Mouse (Mus musculus) kidney, postnatal 14 days (tissue): ENCODE measurements around the gene Mptx1.
"Not testable (repeated sequence)": the region's sequence is repeated elsewhere in the genome, so short reads cannot be mapped to it uniquely, and the experiment has no call there.

Source experiments
- DNase-seq: peaks from one replicate; pipeline ENCODE4 v3.0.0; 2022; ENCODE audit warnings: mixed read lengths

The Mptx1 gene

GRCm38 (mm10) chr1:174330218-174330617 lies at the start of gene Mptx1:
Gene Mptx1 (plus strand): TSS chr1:174330518.
- no peak for DNase-seq

GRCm38 (mm10) chr1:174303162-174303561 lies 27.2 kb upstream of the Mptx1 start:
- no peak for DNase-seq

- DNase-seq = no peak
Observed at GRCm38 (mm10) chr1:174317308-174317707, 13.0 kb upstream of the Mptx1 start.

DNA sequence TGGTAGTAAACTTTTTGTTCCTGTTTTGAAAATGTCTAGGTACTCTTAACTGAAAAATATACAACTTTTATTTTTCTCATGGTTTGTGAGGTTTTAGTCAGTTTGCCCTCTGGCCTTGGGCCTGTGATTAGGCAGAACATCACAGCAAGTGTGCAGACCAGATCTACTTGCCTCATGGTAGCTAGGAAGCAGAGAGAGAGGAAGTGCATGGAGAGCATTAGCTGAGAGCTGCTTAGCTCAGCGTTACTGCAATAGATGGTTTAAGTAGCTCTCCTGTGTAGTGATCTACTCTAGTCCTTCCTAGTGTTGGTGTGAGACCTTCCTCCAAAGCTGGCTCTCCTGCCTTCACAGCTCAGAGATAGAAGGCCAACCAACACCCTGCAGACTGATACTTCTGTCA lies 23.3 kb downstream of the Mptx1 start:
- not testable (repeated sequence) for DNase-seq

DNA sequence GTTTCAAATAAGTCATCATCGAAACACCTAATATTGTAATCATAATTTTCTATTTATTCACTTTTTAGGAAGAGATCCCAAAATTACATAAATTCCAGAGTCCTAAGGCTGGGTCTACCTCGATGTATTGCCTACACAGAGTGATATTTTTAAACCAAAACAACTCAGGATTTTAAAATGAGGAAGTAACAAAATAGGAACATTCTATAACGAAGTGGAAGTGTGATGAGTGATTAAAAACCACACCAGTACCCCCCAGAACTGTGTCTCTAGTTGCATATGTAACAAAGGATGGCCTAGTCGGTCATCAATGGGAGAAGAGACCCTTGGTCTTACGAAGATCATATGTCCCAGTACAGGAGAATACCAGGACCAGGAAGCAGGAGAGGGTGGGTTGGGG lies 24.3 kb downstream of the Mptx1 start:
- no peak for DNase-seq

DNA sequence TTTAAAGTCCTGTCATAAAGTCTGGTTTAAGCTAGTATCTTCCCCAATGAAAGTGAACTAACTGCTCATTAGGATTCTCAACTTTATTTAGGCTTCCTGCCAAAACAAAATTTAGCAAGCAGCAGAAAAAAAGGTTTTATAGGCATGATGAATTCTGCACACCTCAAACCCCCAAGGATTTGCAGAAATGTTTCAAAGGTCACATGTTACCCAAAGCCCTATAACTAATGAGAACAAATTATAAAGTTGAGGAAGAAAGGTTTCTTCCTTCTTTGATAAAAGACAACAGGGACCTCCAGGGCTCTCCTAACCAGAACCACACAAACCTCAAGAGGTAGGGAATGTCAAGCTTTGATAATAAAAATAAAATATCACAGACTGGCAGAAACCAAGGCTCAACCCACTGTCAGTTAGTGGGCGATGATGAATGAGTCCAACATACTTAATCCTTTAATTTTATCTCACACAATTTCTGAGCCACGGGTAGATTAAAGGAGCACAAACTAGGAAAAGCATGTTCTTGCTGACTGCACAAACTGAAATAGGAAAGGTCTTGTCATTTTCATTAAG lies 34.6 kb downstream of the Mptx1 start, which contains the start of gene Olfr417:
TSS of gene Olfr417 (plus strand) at position 241 of the 570 bp plus-strand sequence.
- DNase-seq = no peak

DNA sequence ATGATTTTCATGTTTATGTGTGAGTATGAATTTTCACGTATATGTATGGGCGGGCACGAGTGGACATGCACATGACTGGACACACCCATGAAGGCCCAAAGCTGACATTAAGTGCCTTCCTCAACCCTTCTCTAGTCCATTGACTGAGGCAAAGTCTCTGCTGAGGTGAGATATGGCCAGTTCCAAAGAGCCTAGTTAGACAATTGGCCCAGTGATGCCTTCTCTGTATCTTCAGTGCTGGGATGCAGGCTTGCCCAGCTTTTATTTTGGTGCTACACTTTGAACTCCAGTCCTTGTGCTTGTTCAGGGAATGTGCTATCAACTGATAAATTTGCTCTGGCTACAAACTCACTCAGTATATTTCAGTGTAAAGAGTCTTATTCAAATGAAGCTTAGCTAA lies 43.5 kb downstream of the Mptx1 start:
- DNase-seq = no peak
